In the genomic region with DNA sequence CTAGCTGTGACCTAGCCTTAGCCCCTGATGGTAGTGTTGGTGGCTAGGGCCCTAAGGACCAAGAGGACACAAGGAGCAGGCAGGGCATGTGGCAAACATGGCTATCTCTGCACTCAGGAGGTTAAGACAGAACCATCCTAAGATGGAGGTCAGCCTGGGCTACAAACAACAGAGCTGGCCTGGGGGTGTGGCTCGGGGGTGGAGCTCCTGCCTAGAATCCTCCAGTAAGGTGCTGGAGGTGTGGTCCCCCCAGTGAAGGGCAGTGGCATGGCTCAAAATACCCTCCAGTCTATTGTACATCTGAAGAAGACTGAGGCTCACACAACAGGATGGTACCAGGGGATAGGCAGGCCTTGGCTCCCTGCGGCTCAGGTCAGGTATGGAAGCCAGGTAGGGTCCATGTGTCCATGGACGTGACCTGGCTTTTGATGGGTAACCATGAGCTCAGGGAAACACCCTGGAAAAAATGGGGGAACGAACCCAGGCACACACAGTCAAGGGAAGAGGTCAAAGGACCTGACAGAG, we compare ENCODE assay signal across 9 mouse cellular contexts. TPM values are rescaled to one million over a fixed set of nuclear protein-coding genes. Genes with fewer than 3 reads are reported as not detected.
DNase-seq lines count a peak whose midpoint lies in the region; ATAC-seq lines count a peak whose summit lies in the region.
"Had no signal": no experiment of that assay in that cellular context is flagged by ENCODE, and none has a peak within 500 bp of the region (broad histone marks: within the 10 kb centered on the region; RNA-seq: fewer than 3 reads in every experiment).

No protein-coding gene starts in this region.

- H3K4me2 ChIP-seq in hindbrain, embryonic 11.5 days (replicated peaks; ENCODE audit: low read depth, low read length) = peak overlapping the region; percentile 80

- H3K4me1 ChIP-seq in hindbrain, embryonic 11.5 days (replicated peaks; ENCODE audit: control insufficient read depth, insufficient read depth, low read length) = peaks cover 12% of the 10 kb centered on the region

- no peaks in the 10 kb centered on the region for H3K27me3 ChIP-seq in hindbrain, embryonic 11.5 days (ENCODE audit: control insufficient read depth, insufficient read depth, low read length)

- ATAC-seq in hindbrain, embryonic 11.5 days (ENCODE audit: low FRiP score) = no peak
- 0 out of 2 replicates have a peak, but pooled peaks have one; percentile 8 for ATAC-seq in megakaryocyte-erythroid progenitor cell, adult 5-6 weeks (replicated peaks; ENCODE audit: low FRiP score, low TSS enrichment, poor library complexity, severe bottlenecking)
- no peak for ATAC-seq in monocyte, adult 5-6 weeks (replicated peaks; ENCODE audit: insufficient number of reproducible peaks, low FRiP score, low TSS enrichment, poor library complexity, severe bottlenecking)
- ATAC-seq in frontal cortex, adult (ENCODE audit: low TSS enrichment) = no peak

- peak overlapping the region; percentile 100; the same call in 1 of the 2 replicates for H3K9ac ChIP-seq in hindbrain, embryonic 11.5 days (ENCODE audit: low read depth, low read length)

- no peaks in the 10 kb centered on the region for H3K9me3 ChIP-seq in hindbrain, embryonic 11.5 days (ENCODE audit: control insufficient read depth, low read length)

- H3K4me3 ChIP-seq in hindbrain, embryonic 11.5 days (ENCODE audit: low read depth, low read length) = peak overlapping the region; percentile 98

- 88% methylated on average over 4 of the region's 4 CpGs for WGBS in hindbrain, embryonic 11.5 days

- H3K27ac ChIP-seq in hindbrain, embryonic 11.5 days (ENCODE audit: low read depth, low read length) = no peak overlapping the region

- DNase-seq in heart, adult 11 months = peak; percentile 91
- DNase-seq in heart, adult 9 months (ENCODE audit: low spot score in 2 of 2) = no peak
- peak; percentile 31 for DNase-seq in NIH3T3 (ENCODE audit: low read depth)
- no peak for DNase-seq in hindbrain, embryonic 11.5 days (ENCODE audit: low spot score)
- DNase-seq in gastrocnemius, adult 18-20 months (ENCODE audit: low spot score) = no peak
- DNase-seq: lung, adult 18-20 months had no signal

- H3K36me3 ChIP-seq in hindbrain, embryonic 11.5 days (ENCODE audit: control insufficient read depth, insufficient read depth, low read length) = peaks cover 21% of the 10 kb centered on the region

RNA-seq across cellular contexts. Expression of a gene that starts 3.3 kb away (rescaled TPM):
- 13.4 and 14.7 TPM in 2 replicates for polyA plus RNA-seq in hindbrain, embryonic 11.5 days (2014; fragmentation: Nextera tagmentation; extraction: Ambion mirVana)
- 8.0 and 9.1 TPM in 2 replicates for total RNA-seq in megakaryocyte-erythroid progenitor cell, adult 5-6 weeks (2014; fragmentation: Nextera tagmentation)
- total RNA-seq in megakaryocyte-erythroid progenitor cell, adult 5-6 weeks (2017) = 13.0 and 14.7 TPM in 2 replicates
- total RNA-seq in monocyte, adult 5-6 weeks (2017) = 4.1 to 5.3 TPM (median 5.2 TPM) in 3 replicates
- 1 to 10 TPM; 4.0 to 4.6 TPM for total RNA-seq in gastrocnemius, adult 18-20 months (2021)

RNA-seq across cellular contexts. Expression of a gene that starts 15.2 kb away (rescaled TPM):
- 227 and 240 TPM in 2 replicates for polyA plus RNA-seq in hindbrain, embryonic 11.5 days (2014; fragmentation: Nextera tagmentation; extraction: Ambion mirVana)
- 105 and 113 TPM in 2 replicates for total RNA-seq in megakaryocyte-erythroid progenitor cell, adult 5-6 weeks (2014; fragmentation: Nextera tagmentation)
- 80.0 and 93.8 TPM in 2 replicates for total RNA-seq in megakaryocyte-erythroid progenitor cell, adult 5-6 weeks (2017)
- 11.4 to 34.6 TPM (median 18.6 TPM) in 3 replicates for total RNA-seq in monocyte, adult 5-6 weeks (2017)
- total RNA-seq in gastrocnemius, adult 18-20 months (2021) = 100 to 1,000 TPM; 108 to 127 TPM

RNA-seq across cellular contexts. Expression of a gene that starts 22.5 kb away (rescaled TPM):
- 466 and 480 TPM in 2 replicates for polyA plus RNA-seq in hindbrain, embryonic 11.5 days (2014; fragmentation: Nextera tagmentation; extraction: Ambion mirVana)
- total RNA-seq in megakaryocyte-erythroid progenitor cell, adult 5-6 weeks (2014; fragmentation: Nextera tagmentation) = 485 and 702 TPM in 2 replicates
- total RNA-seq in megakaryocyte-erythroid progenitor cell, adult 5-6 weeks (2017) = 241 and 254 TPM in 2 replicates
- 56.9 to 82.5 TPM (median 76.8 TPM) in 3 replicates for total RNA-seq in monocyte, adult 5-6 weeks (2017)
- total RNA-seq in gastrocnemius, adult 18-20 months (2021) = 100 to 1,000 TPM; 831 to 847 TPM

RNA-seq across cellular contexts. Expression of a gene that starts 27.9 kb away (rescaled TPM):
- 0.11 and 0.14 TPM in 2 replicates for polyA plus RNA-seq in hindbrain, embryonic 11.5 days (2014; fragmentation: Nextera tagmentation; extraction: Ambion mirVana)
- 0.79 TPM in 1 of 2 replicates, not detected in the other for total RNA-seq in megakaryocyte-erythroid progenitor cell, adult 5-6 weeks (2014; fragmentation: Nextera tagmentation)
- total RNA-seq in megakaryocyte-erythroid progenitor cell, adult 5-6 weeks (2017) = not detected in 2 replicates
- total RNA-seq in monocyte, adult 5-6 weeks (2017) = not detected in 3 replicates
- total RNA-seq in gastrocnemius, adult 18-20 months (2021) = under 1 TPM; 0.09 to 0.11 TPM

RNA-seq across cellular contexts. Expression of a gene that starts 36.0 kb away (rescaled TPM):
- polyA plus RNA-seq in hindbrain, embryonic 11.5 days (2014; fragmentation: Nextera tagmentation; extraction: Ambion mirVana) = 0.54 and 0.70 TPM in 2 replicates
- 1.5 and 3.3 TPM in 2 replicates for total RNA-seq in megakaryocyte-erythroid progenitor cell, adult 5-6 weeks (2014; fragmentation: Nextera tagmentation)
- 0.30 and 2.3 TPM in 2 replicates for total RNA-seq in megakaryocyte-erythroid progenitor cell, adult 5-6 weeks (2017)
- 0.10 to 0.43 TPM in 2 of 3 replicates, not detected in the other for total RNA-seq in monocyte, adult 5-6 weeks (2017)
- total RNA-seq in gastrocnemius, adult 18-20 months (2021) = 10 to 100 TPM; 32.5 to 37.0 TPM

Comparison
In these comparisons a context has a peak if more than half of its experiments do, and no peak if none do; other contexts are left out.
1. DNase-seq: peak in heart, adult 11 months (single experiment) and NIH3T3 (single experiment); none in heart, adult 9 months (0 of 2), hindbrain, embryonic 11.5 days (single experiment) and gastrocnemius, adult 18-20 months (single experiment).